Mouse (Mus musculus) E14TG2a.4 (cell line): Measurements from ENCODE around the gene Cd300lg.
A peak's percentile ranks its signal among the peaks of the same experiment; 100 is the strongest.

Experiments used
- H3K27me3 ChIP-seq: 2 replicates; pipeline ENCODE4 v1.6.1; 2014; ENCODE audit warnings: low read length, control low read depth; ENCODE audit not compliant: insufficient read depth
- H3K36me3 ChIP-seq: 2 replicates; pipeline ENCODE4 v1.6.1; 2014; ENCODE audit warnings: low read length, control low read depth; ENCODE audit not compliant: insufficient read depth
- H3K4me1 ChIP-seq: replicated peaks from 2 replicates; pipeline ENCODE4 v1.6.1; 2014; ENCODE audit warnings: low read depth, low read length, control low read depth
- H3K4me3 ChIP-seq: replicated peaks from 2 replicates; pipeline ENCODE4 v1.5.1; 2014; ENCODE audit warnings: mild to moderate bottlenecking, low read length
- H3K9me3 ChIP-seq: 2 replicates; pipeline ENCODE4 v1.6.1; 2014; ENCODE audit warnings: low read length, control low read depth
- CTCF ChIP-seq: conservative IDR thresholded peaks from 2 replicates; pipeline ENCODE4 v1.5.1; 2014; ENCODE audit warnings: low read length
- NANOG ChIP-seq: IDR thresholded peaks from 2 replicates; pipeline ENCODE4 v1.6.1; 2014; ENCODE audit warnings: borderline replicate concordance, low read length, mixed read lengths
- POU5F1 ChIP-seq: IDR thresholded peaks from 2 replicates; pipeline ENCODE4 v1.6.1; 2014; ENCODE audit warnings: low read length, borderline replicate concordance

Cd300lg gene

DNA sequence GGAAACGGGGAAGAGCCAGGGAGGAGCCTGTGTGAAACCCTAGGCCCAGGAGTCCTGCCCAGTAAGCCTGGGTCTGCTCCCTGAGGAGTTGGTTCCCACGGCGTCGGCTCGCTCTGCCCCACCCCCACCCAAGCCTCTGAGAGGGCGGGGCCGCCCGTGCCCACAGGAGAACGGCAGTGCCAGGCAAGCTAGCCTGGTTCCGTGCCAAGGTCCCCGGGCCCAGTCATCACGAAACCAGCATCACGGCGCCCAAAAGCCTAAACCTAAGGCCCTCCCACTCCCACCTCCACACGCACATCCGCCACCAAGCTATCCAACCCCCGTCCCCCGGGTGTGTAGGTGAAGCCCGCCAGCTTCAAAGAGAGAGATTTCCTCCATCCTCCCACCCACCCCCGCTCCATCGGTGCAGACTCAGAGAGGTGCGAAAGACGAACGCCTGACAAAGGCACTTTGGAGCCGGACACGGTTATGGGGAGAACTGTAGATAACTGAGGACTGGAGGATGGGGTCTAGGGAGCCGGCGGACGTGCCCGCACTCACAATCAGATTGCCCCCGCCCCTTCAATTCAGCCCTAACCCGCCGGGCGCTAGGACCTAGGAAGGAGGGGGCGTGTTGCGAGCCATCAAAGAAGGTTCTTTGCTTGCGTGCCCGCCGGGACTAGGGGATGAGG is 45.9 kb downstream of the Cd300lg start:
- H3K4me3 ChIP-seq = peak overlapping the region; percentile 81
- TF ChIP-seq NANOG (no peak), POU5F1 (no peak), CTCF (no peak)
- peaks cover 59% of the 10 kb centered on the region for H3K27me3 ChIP-seq
- peaks cover 48% of the 10 kb centered on the region for H3K4me1 ChIP-seq
- H3K36me3 ChIP-seq = no peaks in the 10 kb centered on the region
- peaks cover 7% of the 10 kb centered on the region; the same call in 1 of the 2 replicates for H3K9me3 ChIP-seq

DNA sequence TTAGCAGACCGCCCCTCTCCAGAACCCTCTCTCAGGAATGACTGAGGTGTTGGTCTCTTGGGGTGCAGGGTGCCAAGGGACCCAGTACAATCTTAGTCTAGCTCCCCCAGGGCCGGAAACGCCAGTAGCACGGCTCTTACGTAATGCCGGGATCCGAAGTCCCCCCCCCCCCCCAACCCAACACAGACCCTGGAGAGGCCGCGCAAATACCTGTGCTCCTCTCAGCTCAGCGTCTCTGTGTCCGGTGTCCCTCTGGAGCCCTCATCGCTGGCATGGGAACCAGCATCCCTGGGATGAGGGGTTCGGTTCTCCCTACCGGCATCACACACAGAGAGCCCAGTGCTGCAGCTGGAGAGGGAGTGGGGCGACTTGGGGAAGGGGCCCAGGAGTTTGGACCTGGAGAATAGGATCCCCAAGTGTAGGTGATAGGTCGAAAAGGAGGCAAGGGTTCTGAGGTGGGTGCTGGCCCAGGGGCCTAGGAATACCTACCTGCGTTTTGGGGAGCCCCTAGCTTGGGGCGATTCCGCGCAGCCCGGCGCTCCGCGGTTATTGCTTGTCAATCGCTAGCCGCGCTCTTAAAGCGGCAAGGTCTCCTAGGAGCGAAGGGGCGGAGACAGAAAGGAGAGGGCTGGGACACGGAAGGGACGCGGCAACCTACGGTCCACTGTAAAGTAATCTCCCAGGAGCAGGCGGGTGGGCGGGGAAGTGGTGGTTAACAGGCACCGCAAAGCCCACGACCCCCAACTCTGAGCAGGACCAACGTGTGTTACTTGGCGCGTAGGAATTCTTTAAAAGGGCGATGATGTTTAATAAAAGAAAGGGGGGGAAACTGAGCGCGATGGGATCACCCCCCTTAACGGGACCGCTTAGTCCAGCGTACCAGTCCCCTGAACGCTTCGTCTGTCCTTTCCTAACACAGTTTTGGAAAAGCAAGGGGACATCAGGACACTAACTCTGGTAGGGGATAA is 46.9 kb downstream of the Cd300lg start, which contains the start of gene Mpp2:
Mpp2 (minus strand) TSS at position 585 of the 968 bp plus-strand sequence.
- H3K9me3 ChIP-seq = peaks cover 7% of the 10 kb centered on the region; the same call in 1 of the 2 replicates
- H3K4me3 ChIP-seq = peak within 1 kb of the TSS; percentile 81
- peaks cover 66% of the 10 kb centered on the region for H3K27me3 ChIP-seq
- peaks cover 38% of the 10 kb centered on the region for H3K4me1 ChIP-seq
- TF ChIP-seq POU5F1 (no peak), CTCF (no peak), NANOG (no peak)
- H3K36me3 ChIP-seq = no peaks in the 10 kb centered on the region

DNA sequence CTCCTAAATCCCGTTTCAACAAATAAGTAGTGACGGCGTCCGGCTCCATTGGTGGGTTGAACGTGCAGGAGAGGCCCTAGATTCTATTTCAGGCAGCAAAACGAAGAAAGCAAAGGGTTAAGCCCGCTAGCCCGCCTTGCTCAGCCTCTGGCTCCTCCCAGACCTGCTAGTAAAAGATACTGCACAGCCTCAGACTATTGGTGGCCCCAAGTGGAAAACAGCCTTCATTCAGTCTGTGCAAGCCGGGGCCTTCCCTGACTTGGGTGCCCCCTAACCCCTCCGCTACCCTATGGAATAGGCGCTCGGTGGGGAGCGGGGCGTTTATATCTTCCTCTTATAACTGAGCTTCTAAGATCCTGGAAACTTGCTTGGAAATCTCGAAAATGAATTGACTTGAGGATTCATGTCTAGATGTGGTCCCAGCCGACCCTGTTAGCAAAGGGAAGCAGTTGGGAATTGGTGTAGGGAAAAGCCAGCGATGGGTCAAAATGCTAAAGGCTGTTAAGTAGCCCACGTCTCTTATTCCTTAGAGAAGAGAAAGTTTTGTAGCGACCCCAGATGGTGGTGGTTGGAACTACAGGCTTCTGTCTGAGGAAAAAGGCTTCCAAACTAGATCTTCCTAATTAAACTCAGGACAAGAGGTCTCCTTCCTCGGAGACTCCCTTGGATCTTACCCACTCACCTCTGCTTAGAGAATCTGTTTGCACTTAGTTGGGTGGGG is 47.9 kb downstream of the Cd300lg start:
- peaks cover 37% of the 10 kb centered on the region for H3K4me1 ChIP-seq
- H3K9me3 ChIP-seq = no peaks in the 10 kb centered on the region
- peak overlapping the region; percentile 81 for H3K4me3 ChIP-seq
- peaks cover 65% of the 10 kb centered on the region for H3K27me3 ChIP-seq
- TF ChIP-seq CTCF (peak; percentile 92), POU5F1 (no peak), NANOG (no peak)
- no peaks in the 10 kb centered on the region for H3K36me3 ChIP-seq

DNA sequence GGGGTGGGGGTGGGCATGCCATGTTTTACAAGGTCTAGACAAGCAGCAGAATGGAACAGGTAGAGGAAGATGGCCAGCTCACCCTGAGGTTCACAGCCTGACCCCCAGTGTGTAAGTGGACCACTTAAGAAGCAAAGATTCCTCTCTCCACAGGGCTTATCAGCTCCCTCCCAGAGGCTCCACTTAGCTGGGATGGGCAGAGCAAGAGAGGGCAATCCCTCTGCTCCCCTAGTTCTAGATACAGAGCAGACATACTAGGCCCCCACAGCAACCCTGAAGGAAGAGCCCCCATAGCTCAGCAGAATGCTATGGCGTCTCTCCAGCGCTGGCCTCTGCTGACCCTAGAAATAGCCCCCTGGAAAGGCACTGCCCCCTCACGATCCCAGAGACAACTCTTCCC is 54.4 kb downstream of the Cd300lg start:
- Histone ChIP-seq H3K4me1 (peaks cover 26% of the 10 kb centered on the region), H3K36me3 (no peaks in the 10 kb centered on the region), H3K4me3 (no peak overlapping the region), H3K9me3 (no peaks in the 10 kb centered on the region), H3K27me3 (peaks cover 59% of the 10 kb centered on the region)
- TF ChIP-seq NANOG = no peak
- no peak for TF ChIP-seq POU5F1
- TF ChIP-seq CTCF = no peak

DNA sequence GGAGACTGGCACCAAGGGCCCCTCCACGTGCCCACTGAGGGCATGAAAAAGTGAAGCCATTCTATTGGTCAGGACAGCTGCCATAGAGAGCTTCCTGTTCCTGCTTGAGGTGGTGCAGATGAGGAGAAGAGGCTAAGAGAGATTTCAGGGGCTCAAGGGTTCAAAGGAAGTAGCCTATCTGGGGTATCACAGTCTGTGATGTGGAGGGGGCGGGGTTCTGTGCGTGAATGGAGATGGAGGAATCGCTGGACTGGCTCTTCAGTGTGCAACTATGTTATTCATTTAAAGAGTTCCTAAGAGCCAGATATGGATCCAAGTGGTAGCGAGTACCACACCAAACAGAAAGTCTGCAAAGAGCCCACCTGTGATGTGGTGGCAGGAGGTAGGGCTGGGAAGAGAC is 55.1 kb downstream of the Cd300lg start:
- no peaks in the 10 kb centered on the region for H3K36me3 ChIP-seq
- H3K4me1 ChIP-seq = peaks cover 26% of the 10 kb centered on the region
- peak overlapping the region; percentile 66 for H3K4me3 ChIP-seq
- H3K27me3 ChIP-seq = peaks cover 65% of the 10 kb centered on the region
- no peaks in the 10 kb centered on the region for H3K9me3 ChIP-seq
- TF ChIP-seq CTCF (no peak), NANOG (no peak), POU5F1 (no peak)

DNA sequence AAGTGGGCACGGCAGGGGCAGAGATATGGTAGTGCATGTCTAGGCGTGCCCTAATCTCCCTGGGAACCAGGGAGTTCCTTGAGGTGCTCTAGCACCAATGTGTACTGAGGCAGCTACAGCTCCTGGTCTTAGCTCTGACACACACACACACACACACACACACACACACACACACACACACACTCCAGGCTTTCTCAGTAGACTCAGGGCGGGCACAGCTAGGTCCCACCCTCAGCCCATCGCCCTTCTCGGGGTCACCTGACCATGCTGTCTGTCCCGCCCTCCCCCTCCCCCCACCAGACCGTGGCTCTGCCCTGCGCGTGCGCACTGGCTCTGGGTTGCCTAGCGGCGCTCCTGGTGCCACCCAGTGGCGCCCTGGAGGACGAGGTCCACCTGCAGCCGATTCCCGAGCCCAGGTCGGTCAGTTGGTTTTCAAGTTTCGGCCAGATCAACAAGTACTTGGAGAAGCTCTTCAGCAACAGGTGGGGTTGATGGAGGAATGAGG is 55.6 kb downstream of the Cd300lg start:
- Histone ChIP-seq H3K27me3 (peaks cover 65% of the 10 kb centered on the region), H3K4me3 (peak overlapping the region; percentile 66), H3K9me3 (no peaks in the 10 kb centered on the region), H3K36me3 (no peaks in the 10 kb centered on the region), H3K4me1 (peaks cover 26% of the 10 kb centered on the region)
- TF ChIP-seq POU5F1 = no peak
- 0 out of 2 replicates have a peak, but pooled peaks have one; percentile 3 for TF ChIP-seq CTCF

DNA sequence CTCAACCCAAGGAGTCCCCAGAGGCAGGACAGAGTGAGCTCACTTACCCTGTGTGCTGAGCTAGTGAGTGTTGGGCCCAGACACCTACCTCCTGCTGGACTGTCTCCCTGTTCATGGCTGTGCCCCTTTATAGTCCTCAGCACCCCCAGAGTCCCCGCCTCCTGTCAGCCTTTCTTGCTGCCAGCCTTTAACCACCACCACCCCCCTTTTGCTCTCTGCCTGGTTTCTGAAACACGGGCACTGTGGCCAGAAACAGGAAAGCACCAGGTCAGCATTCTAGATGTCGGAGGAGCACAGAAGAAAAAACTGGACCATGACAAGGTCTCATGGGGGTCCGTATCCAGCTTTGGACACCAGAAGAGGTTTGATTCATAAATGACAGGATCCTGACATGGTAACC is 59.9 kb downstream of the Cd300lg start, which contains the start of gene Ppy:
Ppy (minus strand) TSS at position 101 of the 400 bp plus-strand sequence.
- TF ChIP-seq CTCF = no peak
- no peak for TF ChIP-seq POU5F1
- TF ChIP-seq NANOG = no peak
- no peaks in the 10 kb centered on the region for H3K9me3 ChIP-seq

More for the DNA sequence above, 59.9 kb downstream of the Cd300lg start, which contains the start of gene Ppy:
- peaks cover 84% of the 10 kb centered on the region for H3K27me3 ChIP-seq
- peaks cover 21% of the 10 kb centered on the region for H3K4me1 ChIP-seq
- H3K36me3 ChIP-seq = no peaks in the 10 kb centered on the region
- no peak within 1 kb of the TSS for H3K4me3 ChIP-seq
